Mouse (Mus musculus) adrenal gland, postnatal 36 days (tissue): ENCODE data around the gene Klhdc7b. TPM values are rescaled to one million over a fixed set of nuclear protein-coding genes. Genes with fewer than 3 reads are reported as not detected.
A peak's percentile ranks its signal among the peaks of the same experiment; 100 is the strongest.

Source experiments
- DNase-seq, 2 experiments: peaks; one replicate each; pipeline ENCODE4 v3.0.0; 2021; ENCODE audit warnings: mixed read lengths in 1 of 2
- long read RNA-seq, 2 experiments: library from polyadenylated mRNA; stranded (forward); transcript quantifications; one replicate each; pipeline ENCODE4 v2.0.0; 2021; ENCODE audit warnings: borderline sequencing depth in 2 of 2
- total RNA-seq, 2 experiments: library from RNA; stranded (reverse); gene quantifications; 2 replicates each; pipeline ENCODE4 v1.2.3; 2021

Gene Klhdc7b
- total RNA-seq = not detected
- long read RNA-seq, experiment 1 = 0 reads
- long read RNA-seq, experiment 2 = 0 reads

DNA sequence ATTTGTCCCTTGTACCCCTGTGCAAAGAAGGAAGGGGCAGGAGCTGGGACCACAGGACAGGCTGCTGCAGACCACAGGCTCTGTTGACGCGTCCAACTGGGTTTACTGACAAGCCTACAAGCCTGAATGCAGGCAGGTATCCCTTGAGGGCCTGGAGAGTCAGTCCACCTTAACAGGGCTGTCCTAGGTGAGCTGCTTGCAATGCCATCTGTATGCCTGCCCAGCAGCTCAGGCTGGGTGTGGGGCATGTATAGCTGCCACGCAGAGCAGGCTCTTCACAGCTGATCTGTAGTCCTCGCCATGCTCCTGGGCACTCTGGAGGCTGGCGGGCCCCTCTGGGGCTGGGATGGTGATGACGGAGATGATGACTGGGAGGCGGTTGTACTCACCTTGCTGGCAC is at the start of gene Klhdc7b:
TSS of gene Klhdc7b (plus strand) at position 301 of the 400 bp plus-strand sequence.
- no peak for DNase-seq

DNA sequence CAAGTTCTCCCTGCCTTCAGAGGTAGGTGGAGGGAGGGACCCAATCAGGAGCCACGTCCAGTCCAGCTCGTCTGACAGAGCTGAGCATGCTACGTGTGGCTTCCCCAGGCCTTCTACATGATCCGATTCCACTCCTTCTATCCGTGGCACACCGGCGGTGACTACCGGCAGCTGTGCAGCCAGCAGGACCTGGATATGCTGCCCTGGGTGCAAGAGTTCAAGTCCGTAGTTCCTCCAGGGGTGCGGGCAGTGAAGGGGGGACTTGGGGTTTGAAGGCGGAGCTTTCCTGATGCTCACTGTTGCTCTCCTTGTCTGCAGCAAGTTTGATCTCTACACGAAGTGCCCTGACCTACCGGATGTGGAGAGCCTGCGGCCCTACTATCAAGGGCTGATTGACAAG is 48.3 kb upstream of the Klhdc7b start:
- no peak for DNase-seq

DNA sequence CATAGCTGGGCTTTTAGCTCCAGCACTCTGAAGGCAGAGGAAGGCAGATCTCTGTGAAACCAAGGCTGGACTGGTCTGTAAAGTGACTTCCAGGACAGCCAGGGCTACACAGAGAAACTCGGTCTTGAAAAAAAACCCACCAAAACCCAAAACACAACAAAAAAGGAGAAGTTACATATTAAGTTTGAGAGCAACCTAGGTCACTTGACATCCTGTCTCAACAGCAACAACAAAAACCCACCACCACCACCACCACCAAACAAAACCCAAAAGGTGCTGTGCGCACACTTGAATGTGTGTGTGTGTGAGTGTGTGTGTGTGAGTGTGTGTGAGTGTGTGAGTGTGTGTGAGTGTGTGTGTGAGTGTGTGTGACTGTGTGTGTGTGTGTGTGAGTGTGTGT is 45.0 kb upstream of the Klhdc7b start:
- DNase-seq = no peak

DNA sequence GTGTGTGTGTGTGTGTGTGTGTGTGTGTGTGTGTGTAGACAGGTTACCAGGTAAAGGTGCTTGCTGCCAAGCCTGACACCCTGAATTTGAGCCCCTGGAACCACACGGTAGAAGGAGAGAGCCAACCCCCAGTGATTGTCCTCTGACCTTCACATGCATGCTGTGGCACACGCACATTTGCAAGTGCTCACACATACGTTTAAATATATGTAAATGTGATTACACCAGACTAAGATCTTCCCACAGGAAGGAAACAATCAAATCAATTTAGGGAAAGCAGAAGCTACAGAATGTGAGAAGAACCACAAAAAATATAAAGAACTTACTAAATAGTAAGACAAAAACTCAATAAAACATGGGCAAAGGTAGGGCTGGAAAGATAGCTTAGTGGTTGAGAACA is 44.6 kb upstream of the Klhdc7b start:
- DNase-seq = no peak

DNA sequence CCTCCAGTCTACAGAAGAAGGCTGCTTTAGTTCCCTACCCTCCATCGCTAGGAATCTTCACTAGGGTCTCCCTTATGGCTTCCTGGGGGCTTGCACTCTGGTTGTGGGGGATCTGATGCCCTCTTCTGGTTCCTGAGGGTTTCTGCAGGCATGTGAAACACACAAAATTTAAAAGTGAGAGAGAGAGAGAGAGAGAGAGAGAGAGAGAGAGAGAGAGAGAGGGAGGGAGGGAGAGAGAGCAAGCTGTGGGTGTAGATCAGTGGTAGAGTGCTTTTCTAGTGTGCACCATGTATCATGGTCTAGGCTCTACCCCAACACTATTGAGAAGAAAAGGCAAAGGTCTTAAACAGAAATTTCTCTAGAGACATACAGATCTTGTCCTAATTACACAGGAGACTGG is 43.0 kb upstream of the Klhdc7b start:
- no peak for DNase-seq

DNA sequence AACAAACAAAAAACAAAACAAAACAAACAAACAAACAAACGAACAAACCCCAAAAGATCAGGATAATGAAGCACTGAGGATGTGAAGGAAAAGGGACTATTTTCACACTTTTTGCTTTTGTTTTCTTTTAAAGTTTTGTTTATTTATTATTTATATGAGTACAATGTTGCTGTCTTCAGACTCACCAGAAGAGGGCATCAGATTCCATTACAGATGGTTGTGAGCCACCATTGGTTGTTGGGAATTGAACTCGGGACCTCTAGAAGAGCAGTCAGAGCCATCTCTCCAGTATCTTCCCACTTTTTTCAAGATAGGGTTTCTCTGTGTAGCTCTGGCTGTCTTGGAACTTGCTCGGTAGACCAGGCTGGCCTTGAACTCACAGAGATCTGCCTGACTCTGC is 41.4 kb upstream of the Klhdc7b start:
- no peak for DNase-seq

DNA sequence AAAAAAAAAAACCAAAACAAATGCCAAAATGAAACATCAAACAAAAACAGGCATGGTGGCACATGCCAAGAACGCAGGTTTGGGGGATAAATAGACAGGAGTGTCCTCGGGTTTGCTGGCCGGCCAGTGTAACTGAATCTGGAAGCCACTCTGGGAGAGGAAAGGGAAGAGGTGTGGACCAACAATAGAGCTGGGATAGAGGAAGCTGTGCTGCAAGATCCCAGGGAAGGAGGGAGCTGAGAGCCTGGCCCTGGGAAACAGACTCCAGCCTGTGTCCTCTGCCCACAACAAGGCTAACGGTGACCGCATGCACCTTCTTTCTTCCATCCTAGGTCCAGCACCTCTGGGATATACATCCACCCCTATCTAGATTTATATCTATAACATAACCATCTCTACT is 34.3 kb upstream of the Klhdc7b start:
- peak in 1 of 2 experiments; percentile 10 for DNase-seq

DNA sequence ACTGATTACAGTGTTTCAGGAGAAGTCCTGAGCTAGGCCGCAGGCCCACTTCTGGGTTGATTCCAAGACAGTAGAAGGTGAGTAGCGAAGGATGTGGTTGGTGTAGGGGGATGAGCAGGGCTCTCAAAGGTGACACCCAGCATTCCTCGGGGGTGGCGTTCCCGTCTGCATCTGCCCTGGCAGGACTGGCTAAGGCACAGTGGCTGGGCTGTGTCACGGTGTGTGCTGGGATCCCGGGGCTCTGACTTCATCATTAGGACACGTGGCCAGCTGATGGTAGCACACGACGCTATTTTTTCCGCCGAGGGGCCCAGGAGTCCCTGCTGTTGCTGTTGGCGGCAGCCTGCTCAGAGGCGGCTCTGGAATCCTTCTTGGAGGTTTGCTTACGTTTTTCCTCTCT is 33.4 kb upstream of the Klhdc7b start:
- no peak for DNase-seq

DNA sequence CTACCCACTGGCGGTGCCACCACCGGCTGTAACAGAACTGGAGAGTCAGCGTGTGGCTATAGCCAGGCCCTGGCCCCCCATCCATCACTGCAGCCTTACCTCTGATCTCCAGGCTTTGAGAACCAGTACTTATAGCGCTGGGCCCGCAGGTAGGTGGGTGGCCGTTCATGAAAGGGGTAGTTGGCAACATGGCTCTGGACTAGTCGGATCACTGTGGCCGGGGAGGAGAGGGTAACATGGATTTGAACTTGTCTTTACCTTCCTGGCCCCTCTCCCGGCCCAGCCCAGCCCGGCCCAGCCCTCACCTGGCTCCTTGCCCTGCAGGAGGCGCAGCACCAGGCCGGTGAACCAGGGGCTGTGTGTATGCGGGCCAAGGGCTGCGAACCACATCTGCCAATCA is 32.7 kb upstream of the Klhdc7b start:
- no peak for DNase-seq

DNA sequence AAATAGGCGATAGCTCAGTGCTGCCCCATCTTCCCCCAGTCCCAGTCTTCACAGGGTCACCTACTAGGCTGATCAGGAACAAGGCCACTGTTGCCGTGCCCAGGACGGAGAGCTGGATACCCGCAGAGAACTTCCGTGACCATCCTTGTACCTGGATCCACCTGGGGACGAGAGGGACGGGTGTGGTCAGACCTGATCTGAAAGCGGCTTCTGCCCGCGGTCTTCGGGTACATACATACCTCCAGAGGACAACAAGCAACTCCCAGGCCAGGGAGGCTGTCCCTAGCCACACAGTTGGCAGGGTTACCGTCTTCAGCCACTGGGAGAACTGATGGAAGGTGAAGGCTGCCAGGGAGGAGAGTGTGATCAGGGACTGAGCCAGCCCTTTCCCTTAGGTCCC is 31.9 kb upstream of the Klhdc7b start:
- DNase-seq = no peak

DNA sequence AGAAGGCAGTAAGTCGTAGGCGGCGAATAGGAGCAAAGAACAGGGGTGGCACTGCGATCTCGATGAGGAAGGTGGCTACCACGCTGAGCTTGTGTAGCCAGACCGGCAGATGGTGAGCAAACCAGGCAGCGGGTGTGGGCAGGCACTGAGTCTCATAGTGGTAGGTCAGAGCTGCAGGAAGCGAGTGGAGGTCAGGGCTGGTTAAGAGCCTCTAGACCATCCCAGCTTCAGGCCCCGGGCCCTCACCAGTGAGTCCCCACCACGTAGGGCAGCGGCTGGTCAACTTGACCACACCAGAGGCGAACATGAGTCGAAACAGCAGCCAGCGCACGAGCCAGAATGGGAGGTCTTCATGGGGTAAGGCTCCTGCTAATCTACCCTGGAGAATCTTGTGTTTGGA is 30.9 kb upstream of the Klhdc7b start:
- no peak for DNase-seq

DNA sequence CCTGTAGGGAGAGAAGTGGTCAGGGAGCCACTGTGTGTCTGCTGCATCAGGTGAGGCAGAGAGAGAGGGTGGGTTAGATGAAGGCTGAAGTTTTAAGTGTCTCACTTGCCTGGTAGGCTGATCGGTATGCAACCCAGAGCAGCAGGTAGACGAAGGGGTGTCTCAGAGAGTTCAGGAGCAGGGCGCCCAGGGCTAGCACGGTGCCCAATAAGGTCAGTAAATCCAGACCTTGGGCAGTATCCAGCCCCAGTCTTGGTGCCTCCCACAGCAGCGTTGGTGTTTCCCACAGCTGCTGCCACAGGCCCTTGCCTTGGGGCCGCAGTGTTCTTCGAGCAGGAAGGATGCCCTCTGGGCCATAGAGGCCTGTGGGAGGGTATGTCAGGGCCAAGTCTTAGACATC is 30.3 kb upstream of the Klhdc7b start:
- DNase-seq = no peak

DNA sequence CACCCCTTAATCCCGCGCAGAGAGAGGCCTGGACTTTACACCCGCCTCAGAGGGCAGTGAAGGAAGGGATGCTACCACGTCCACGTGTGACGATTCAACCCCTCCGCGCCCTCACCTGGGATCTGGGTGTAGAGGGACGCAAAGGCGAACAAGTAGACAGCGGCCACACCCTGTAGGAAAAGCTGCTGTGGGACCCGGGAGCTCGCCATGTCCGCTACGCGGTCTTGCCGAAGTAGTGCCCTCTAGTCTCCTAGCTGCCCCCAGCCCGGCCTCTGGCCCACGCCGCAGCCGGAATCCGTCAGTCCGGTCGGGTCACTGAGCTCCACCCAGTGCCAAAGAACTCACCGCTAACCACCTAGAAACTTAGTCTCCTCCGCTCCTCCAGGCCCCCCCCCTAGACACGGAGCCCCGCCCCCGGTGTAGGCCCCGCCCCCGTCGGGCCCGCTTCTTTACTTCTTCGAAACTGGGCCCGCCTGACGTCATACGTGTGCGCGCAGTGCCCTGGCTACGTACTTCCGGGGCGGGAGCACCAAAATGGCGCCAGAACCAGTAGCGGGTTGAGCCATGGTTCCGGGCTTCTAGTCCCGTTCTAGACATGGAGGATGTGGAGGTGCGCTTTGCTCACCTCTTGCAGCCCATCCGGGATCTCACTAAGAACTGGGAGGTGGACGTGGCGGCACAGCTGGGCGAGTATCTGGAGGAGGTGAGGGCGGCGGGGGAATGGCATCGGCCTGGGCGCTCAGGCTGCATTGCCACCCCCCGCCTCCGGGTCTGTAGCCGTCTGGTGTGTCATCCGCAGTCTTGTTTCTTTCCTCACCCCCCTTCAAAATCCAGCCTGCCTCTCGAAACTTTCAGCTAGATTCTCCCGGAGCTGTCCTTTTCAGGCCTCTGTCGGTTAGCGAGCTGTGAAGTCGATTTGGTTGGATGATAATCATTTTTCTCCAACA is 29.2 kb upstream of the Klhdc7b start, which contains the start of the genes Lmf2 and Ncaph2:
TSS of gene Lmf2 (minus strand) at position 419 of the 947 bp plus-strand sequence.
TSS of gene Ncaph2 (plus strand) at position 479 of the 947 bp plus-strand sequence.
- peak; percentile 97 to 98 for DNase-seq

DNA sequence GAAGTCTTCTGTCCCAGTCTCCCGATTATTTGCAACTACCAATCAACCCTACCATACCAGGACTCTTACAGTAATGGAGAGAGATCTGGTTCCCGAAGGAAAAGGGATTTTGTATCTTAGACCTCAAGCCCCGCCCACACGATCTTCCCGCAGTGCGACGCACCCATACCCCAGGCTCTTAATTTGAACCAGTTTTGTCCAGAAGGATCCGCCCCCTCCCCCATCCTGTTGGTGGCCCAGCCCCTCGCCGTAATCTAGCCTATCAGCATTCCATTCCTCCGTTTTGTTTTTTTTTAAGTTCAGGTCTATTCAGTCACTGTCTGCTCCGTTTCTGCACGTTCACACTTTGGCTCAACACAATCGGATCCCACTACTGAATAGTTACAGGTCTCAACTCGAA is 28.3 kb upstream of the Klhdc7b start:
- DNase-seq = peak; percentile 73 to 81

DNA sequence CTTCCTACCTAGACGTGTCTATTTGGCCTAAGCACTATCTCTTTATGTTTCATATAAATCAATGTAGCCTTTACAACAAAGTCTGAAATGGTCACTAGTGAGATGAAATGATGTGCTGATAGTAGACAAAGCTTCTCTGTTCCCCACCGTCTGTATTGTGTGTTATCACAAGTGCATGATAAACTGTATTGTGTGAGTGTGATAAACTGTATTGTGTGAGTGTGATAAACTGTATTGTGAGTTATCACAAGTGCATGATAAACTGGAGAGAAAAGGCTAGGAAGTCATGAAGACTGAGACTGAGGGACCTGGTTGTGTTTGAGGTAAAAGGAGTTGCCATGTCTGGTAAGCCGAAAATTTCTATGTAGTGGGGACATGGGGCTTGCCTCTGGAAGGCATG is 25.9 kb upstream of the Klhdc7b start:
- DNase-seq = no peak

DNA sequence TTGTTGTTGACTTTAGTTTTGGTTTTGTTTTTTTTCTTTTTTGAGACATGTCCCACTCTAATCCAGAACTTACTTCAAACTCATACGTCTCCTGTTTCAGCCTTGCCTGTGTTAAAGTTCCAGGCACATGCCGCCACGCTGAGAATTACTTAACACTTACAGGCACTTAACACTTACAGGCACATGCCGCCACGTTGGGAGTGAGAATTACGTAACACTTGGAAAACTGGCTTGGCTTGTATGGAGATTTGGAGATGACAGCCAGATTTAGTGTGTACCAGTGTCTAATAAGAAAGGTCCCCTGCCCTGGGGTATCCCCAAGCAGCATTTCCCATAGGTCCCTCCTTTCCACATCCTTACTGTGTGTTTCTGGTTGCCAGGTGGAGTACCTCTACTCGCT is 21.7 kb upstream of the Klhdc7b start:
- DNase-seq = no peak

DNA sequence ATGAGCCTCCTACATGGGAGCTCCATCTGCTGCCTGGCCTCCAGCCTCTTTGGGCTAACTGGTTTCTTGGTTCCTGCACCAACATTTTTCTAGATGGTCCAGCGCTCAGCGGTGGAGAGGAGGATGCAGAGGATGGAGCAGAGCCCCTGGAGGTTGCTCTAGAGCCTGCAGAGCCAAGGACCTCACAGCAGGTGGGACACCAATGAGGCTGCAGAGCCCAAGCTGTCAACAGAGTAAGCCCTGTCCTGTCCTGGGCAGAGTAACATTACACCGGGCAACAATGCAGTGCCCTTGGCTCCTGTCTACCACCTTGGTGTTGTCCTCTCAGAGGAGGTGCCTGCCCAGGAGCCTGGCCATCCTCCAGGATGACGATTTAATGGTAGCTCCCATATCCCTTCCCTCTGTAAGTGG is 19.6 kb upstream of the Klhdc7b start:
- no peak for DNase-seq

DNA sequence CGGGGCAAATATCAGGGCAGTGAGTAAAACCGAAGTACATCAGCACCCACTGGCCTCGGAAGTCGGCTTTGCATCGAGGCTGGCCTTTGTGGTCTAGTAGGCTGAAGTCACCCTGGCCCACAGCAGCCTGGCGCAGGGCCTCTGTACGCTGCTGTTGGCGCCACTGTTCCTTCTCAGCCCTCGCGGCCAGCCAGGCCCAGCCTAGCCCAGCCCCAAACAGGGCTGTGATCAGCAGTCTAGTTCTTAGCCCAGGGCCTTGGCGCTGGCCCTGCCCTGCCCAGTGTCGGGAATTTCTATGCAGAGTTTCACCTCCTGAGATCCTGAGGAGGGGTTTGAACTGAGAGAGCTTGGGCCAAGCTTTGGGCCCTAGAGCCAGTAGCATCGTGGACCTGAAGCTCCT is 12.6 kb upstream of the Klhdc7b start:
- no peak for DNase-seq

DNA sequence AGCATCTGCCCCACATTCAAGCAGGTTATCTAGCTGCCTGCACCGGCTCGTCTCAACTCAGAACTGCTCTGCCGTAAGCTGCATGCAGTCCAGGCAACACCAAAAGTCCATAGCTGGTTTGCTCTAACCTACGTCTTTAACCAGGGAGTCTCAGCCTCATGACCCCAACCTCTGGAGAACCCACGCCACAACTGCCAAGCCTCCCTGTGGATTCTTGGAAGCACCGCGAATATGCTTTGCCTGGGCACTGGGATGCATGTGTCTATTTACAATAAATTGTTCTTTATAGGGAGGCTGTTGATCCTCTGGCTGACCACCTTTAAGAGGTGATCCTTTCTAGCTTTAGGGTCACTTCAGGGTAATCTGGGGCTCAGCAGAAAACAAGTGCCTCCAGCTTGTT is 12.2 kb upstream of the Klhdc7b start:
- DNase-seq = no peak

DNA sequence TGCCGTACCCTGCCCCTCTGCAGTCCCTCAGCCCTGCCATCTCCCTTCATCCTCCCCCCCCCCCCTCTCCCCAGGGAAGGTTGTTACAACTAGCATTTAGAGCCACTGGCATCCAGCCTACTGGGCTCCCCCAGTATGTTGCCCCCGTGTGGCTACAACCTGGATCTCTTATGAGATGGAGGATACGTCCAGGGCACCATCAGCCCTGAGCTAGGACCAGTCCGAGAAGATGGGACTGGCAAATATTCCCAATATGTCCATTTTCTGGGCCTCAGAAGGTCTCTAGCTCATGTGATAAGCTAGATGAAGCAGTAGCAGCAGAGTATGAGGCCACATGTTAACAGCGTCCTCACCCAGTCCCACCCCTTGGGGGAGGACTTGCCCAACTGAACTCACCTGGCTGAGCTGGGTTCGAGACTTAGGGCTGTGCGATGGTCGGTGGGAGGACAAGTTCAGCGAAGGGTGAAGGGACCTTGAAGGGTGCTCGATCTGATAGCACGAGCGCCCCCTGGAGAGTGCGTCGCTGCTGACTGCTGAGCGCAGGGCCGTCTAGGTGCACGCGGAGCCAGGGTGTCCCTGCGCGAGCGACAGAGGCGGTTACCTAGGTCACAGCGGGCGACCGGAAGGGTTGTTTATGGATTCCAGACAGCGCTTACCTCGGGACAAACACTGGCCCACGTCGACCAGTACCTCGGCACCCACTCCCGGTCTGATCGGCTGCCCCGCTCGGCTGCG is 11.5 kb upstream of the Klhdc7b start:
- DNase-seq = peak; percentile 89 to 91

DNA sequence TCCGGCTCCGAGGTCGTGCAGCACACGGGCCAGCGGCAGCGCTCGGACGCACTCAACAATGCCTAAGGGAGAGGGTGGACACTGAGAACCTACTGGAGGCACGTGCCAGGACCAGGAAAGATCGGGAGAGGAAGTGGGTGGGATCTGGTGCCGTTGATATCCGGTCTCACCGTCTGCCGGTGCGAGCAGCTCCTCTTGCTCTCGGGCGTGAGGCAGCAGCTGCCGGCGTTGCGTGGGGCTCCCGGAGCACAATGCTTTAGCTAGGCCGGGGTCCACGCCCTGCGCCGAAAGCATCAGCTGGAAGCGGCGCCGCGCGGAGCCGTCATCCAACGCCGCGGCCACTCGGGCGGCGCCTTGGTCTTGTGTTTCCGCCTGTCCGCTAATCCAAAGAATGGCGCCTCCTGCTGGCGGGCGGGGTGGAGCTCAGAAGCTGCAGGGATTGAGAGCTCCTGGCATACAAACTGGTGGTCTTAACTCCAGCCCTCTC is 10.9 kb upstream of the Klhdc7b start, which contains the start of gene Sco2:
TSS of gene Sco2 (minus strand) at position 85 of the 487 bp plus-strand sequence.
- DNase-seq = peak; percentile 95 to 97

DNA sequence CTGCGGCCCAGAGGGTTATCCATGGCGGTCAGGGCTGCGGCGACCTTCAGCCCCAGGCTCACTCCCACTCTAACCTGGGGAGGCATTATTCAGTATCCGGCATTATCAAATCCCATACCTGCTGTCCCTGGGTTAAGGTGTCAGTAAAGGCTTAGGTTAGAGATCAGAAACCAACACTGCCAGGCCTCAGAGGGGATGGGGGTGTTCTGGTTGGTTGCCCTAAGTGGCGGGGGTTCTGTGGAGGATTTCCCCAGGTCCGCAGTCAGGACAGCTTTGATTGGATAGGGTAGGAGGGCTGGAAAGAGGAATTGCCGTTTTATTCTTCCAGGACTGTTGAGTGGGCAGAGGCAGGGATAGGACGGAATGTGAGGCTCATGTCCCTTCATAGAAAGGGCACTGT is 10.4 kb upstream of the Klhdc7b start:
- DNase-seq = no peak
